Mouse (Mus musculus) neutrophil, adult 65 days (primary cell): ENCODE measurements around the gene Cdip1. TPM values are rescaled to one million over a fixed set of nuclear protein-coding genes. Genes with fewer than 3 reads are reported as not detected.

Experiments
- total RNA-seq: library from RNA; stranded (reverse); gene quantifications from 2 replicates; pipeline ENCODE4 v1.2.4, GENCODE M21; 2023

The Cdip1 gene
- total RNA-seq = 17.8 and 20.7 TPM in 2 replicates

GRCm38 (mm10) chr16:4789810-4790559 lies at the start of gene Cdip1:
Gene Cdip1 (minus strand): TSS chr16:4790292.

GRCm38 (mm10) chr16:4835191-4835590 lies 45.1 kb upstream of the Cdip1 start, which contains the start of gene 4930562C15Rik:
Gene 4930562C15Rik (plus strand): TSS chr16:4835416.

GRCm38 (mm10) chr16:4725780-4726527 lies 64.1 kb downstream of the Cdip1 start, which contains the start of gene Hmox2:
Gene Hmox2 (plus strand): TSS chr16:4726361.

GRCm38 (mm10) chr16:4718753-4719518 lies 71.2 kb downstream of the Cdip1 start, which contains the start of gene Nmral1:
Gene Nmral1 (minus strand): TSS chr16:4719356.

Other genes starting within 250 kb of the Cdip1 start
- gene Srl, start 248.5 kb downstream of the Cdip1 start, total RNA-seq = 0.41 and 0.64 TPM in 2 replicates
- gene Tfap4, start 230.4 kb downstream of the Cdip1 start, total RNA-seq = 6.7 and 8.5 TPM in 2 replicates
- gene Glis2, start 195.6 kb downstream of the Cdip1 start, total RNA-seq = 0.38 and 0.88 TPM in 2 replicates
- gene Pam16, start 165.3 kb downstream of the Cdip1 start, total RNA-seq = 28.9 and 42.8 TPM in 2 replicates
- 0.32 TPM in 2 replicates for gene Vasn, start 150.4 kb downstream of the Cdip1 start, total RNA-seq
- gene Dnaja3, start 150.3 kb downstream of the Cdip1 start, total RNA-seq = 6.0 TPM in 2 replicates
- 229 and 325 TPM in 2 replicates for gene Coro7, start 110.5 kb downstream of the Cdip1 start, total RNA-seq
- 12.3 and 12.5 TPM in 2 replicates for gene Nmral1, start 70.9 kb downstream of the Cdip1 start, total RNA-seq
- gene Hmox2, start 63.9 kb downstream of the Cdip1 start, total RNA-seq = 38.0 and 39.2 TPM in 2 replicates
- gene 4930562C15Rik, start 45.1 kb upstream of the Cdip1 start, total RNA-seq = not detected in 2 replicates
- gene Ubald1, start 90.0 kb upstream of the Cdip1 start, total RNA-seq = 53.8 and 60.0 TPM in 2 replicates
- gene Mgrn1, start 96.0 kb upstream of the Cdip1 start, total RNA-seq = 55.0 and 72.6 TPM in 2 replicates
- 24.3 and 26.9 TPM in 2 replicates for gene Nudt16l1, start 148.5 kb upstream of the Cdip1 start, total RNA-seq
- 50.7 and 64.6 TPM in 2 replicates for gene Anks3, start 173.9 kb upstream of the Cdip1 start, total RNA-seq
- not detected in 2 replicates for gene Sept12, start 207.6 kb upstream of the Cdip1 start, total RNA-seq
- not detected in 2 replicates for gene Smim22, start 217.0 kb upstream of the Cdip1 start, total RNA-seq
- 251 and 261 TPM in 2 replicates for gene Rogdi, start 223.3 kb upstream of the Cdip1 start, total RNA-seq